Mouse (Mus musculus) thymus, adult 2 months (tissue): Measurements from ENCODE around the gene Psmg4.

Experiments used
- CTCF ChIP-seq: fragments of 200-500 bp; IDR thresholded peaks from 2 replicates; pipeline ENCODE4 v1.5.1; 2012; ENCODE audit warnings: mild to moderate bottlenecking, control low read depth, low read length, moderate library complexity, borderline replicate concordance; ENCODE audit not compliant: control insufficient read depth, poor library complexity, insufficient read depth; ENCODE audit errors: extremely low read depth
- POLR2A ChIP-seq: fragments of 200-500 bp; IDR thresholded peaks from 2 replicates; pipeline ENCODE4 v1.6.1; 2012; ENCODE audit warnings: mild to moderate bottlenecking, low read length, control low read depth, moderate library complexity; ENCODE audit not compliant: control insufficient read depth, poor library complexity, insufficient read depth; ENCODE audit errors: extremely low read depth

DNA sequence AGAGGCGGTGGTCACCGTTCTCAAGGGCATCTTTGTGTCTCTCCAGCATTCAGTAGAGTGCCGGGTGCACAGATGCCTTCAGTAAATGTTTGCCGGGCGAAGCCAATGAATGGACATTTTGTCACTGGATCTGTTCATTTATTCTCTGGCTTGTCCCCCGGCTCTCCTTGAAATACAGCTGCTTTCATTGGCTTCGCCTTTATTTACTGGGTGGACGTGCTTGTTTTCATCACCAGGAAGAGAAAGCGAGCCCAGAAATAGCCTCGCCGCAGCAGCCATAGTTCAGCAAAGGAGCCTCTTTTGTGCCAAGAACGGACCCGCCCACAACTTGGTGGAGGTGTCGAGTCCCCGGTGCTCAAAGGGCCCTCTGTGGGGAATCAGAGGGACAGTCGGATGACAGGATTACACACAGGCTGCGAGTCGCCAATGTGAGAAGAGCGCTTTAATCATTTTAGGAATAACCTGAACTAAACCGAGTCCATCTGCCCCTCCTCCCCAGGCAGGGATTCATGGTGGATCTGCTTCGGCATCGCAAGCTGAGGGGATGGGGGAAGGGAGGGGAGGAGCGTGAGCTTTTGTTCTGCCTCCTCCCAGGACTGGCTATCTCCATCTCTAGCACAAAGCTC is 13.9 kb upstream of the Psmg4 start:
- TF ChIP-seq CTCF = 0 out of 2 replicates have a peak, but pooled peaks have one; percentile 24
- TF ChIP-seq POLR2A = 0 out of 2 replicates have a peak, but pooled peaks have one; percentile 24
